Mouse (Mus musculus) left cerebral cortex, postnatal 14 days (tissue): ENCODE measurements at regions not wholly inside any gene's neighbourhood (a gene's known extent, or its start where the extent isn't known, plus 50 kb on each side); places are given as distances from the start of the nearest gene placed in this dataset.
A peak's percentile ranks its signal among the peaks of the same experiment; 100 is the strongest.

Experiments used
- DNase-seq, 2 experiments: peaks; one replicate each; pipeline ENCODE4 v3.0.0; 2021 to 2022; ENCODE audit warnings: low spot score in 2 of 2, mixed read lengths in 1 of 2
- intact Hi-C: fragments of 180-260 bp; cut with DNase I; formaldehyde crosslinking; loops from one replicate; pipeline ENCODE4 v1.15.1; 2025

GRCm38 (mm10) chr5:101051591-101051990, 206.1 kb downstream of the Gpat3 start:
- peak in 1 of 2 experiments; percentile 37 for DNase-seq

GRCm38 (mm10) chr5:101040488-101040887, 195.0 kb downstream of the Gpat3 start:
- intact Hi-C loops: no loop called here
- DNase-seq: no peak

More at GRCm38 (mm10) chr5:101051591-101051990, 206.1 kb downstream of the Gpat3 start:
- intact Hi-C loops: no loop called here

GRCm38 (mm10) chr5:101032968-101033367, 187.5 kb downstream of the Gpat3 start:
- intact Hi-C loops: no loop called here
- DNase-seq: no peak

GRCm38 (mm10) chr5:101032147-101032900, 186.8 kb downstream of the Gpat3 start:
- intact Hi-C loops: no loop called here
- no peak for DNase-seq

- DNase-seq: no peak
- intact Hi-C loops: no loop called here
These were observed 179.3 kb downstream of the Gpat3 start for GRCm38 (mm10) chr5:101024796-101025195.

GRCm38 (mm10) chr5:101023784-101024183, 178.3 kb downstream of the Gpat3 start:
- DNase-seq: peak; percentile 13 to 23
- intact Hi-C loops: no loop called here

GRCm38 (mm10) chr5:101020784-101021183, 175.3 kb downstream of the Gpat3 start:
- peak; percentile 89 to 90 for DNase-seq
- intact Hi-C loops: loop anchor here (2.0 kb wide), 1 partner anchor 648 kb away; no protein-coding TSS in a partner anchor

GRCm38 (mm10) chr5:101013844-101014243, 168.3 kb downstream of the Gpat3 start:
- intact Hi-C loops: no loop called here
- DNase-seq: no peak

GRCm38 (mm10) chr5:101005216-101005615, 159.7 kb downstream of the Gpat3 start:
- intact Hi-C loops: no loop called here

GRCm38 (mm10) chr5:101000436-101000835, 154.9 kb downstream of the Gpat3 start:
- DNase-seq: no peak
- intact Hi-C loops: no loop called here

More at GRCm38 (mm10) chr5:101005216-101005615, 159.7 kb downstream of the Gpat3 start:
- DNase-seq: no peak

GRCm38 (mm10) chr5:100992365-100992764, 146.9 kb downstream of the Gpat3 start:
- intact Hi-C loops: loop anchor here (5.0 kb wide), 1 partner anchor 75 kb away; no protein-coding TSS in a partner anchor
- no peak for DNase-seq

- peak; percentile 10 to 21 for DNase-seq
- intact Hi-C loops: loop anchor here (5.0 kb wide), 1 partner anchor 74 kb away; no protein-coding TSS in a partner anchor
These were observed 146.1 kb downstream of the Gpat3 start for GRCm38 (mm10) chr5:100991626-100992025.

GRCm38 (mm10) chr5:100982573-100982936, 137.0 kb downstream of the Gpat3 start:
- intact Hi-C loops: no loop called here
- no peak for DNase-seq

GRCm38 (mm10) chr5:100981849-100982572, 136.5 kb downstream of the Gpat3 start:
- DNase-seq: no peak
- intact Hi-C loops: no loop called here

- no peak for DNase-seq
- intact Hi-C loops: no loop called here
These were observed 131.2 kb downstream of the Gpat3 start for GRCm38 (mm10) chr5:100976736-100977135.

- intact Hi-C loops: no loop called here
- DNase-seq: no peak
These were observed 105.7 kb downstream of the Gpat3 start for GRCm38 (mm10) chr5:100951210-100951609.
